ENCODE assay signal across 22 mouse cellular contexts in genomic region chr6:36904911-36905310, GRCm38 (mm10).
A peak's percentile ranks its signal among the peaks of the same experiment; 100 is the strongest.
DNase-seq lines count a peak whose midpoint lies in the region; ATAC-seq and TF ChIP-seq lines count a peak whose summit lies in the region.
"Had no signal": no experiment of that assay in that cellular context is flagged by ENCODE, and none has a peak within 500 bp of the region (broad histone marks: within the 10 kb centered on the region; RNA-seq: fewer than 3 reads in every experiment).

No protein-coding gene starts in this region.

- 0 out of 2 replicates have a peak, but pooled peaks have one; percentile 6 for ATAC-seq in frontal cortex, adult (ENCODE audit: low TSS enrichment)
- ATAC-seq in heart, embryonic 16.5 days (replicated peaks; ENCODE audit: extremely low read depth, insufficient read depth, low FRiP score): 0 out of 2 replicates have a peak, but pooled peaks have one; percentile 37
- no peak for ATAC-seq in heart, embryonic 11.5 days (replicated peaks; ENCODE audit: insufficient number of reproducible peaks, low FRiP score, low TSS enrichment)
- ATAC-seq: activated CD4-positive, CD25-positive, alpha-beta regulatory T cell, adult 4 months; forebrain, embryonic 14.5 days; intestine, embryonic 15.5 days; Patski had no signal

- H3K4me2 ChIP-seq in heart, embryonic 16.5 days (ENCODE audit: low read depth, low read length): no peak overlapping the region
- H3K4me2 ChIP-seq in heart, embryonic 11.5 days: no peak overlapping the region
- H3K4me2 ChIP-seq: intestine, embryonic 15.5 days had no signal

- H3K4me1 ChIP-seq in heart, embryonic 16.5 days (ENCODE audit: control insufficient read depth, insufficient read depth, low read length): peaks cover 6% of the 10 kb centered on the region; the same call in 1 of the 2 replicates
- peaks cover 4% of the 10 kb centered on the region; the same call in 1 of the 2 replicates for H3K4me1 ChIP-seq in heart, embryonic 11.5 days (ENCODE audit: control insufficient read depth, insufficient read depth, low read length)

- H3K9me3 ChIP-seq in heart, embryonic 16.5 days (replicated peaks; ENCODE audit: control insufficient read depth, low read length): no peaks in the 10 kb centered on the region
- no peaks in the 10 kb centered on the region for H3K9me3 ChIP-seq in heart, embryonic 11.5 days (replicated peaks; ENCODE audit: control insufficient read depth, low read length)
- H3K9me3 ChIP-seq: forebrain, embryonic 10.5 days; intestine, embryonic 15.5 days had no signal

- no peaks in the 10 kb centered on the region for H3K27me3 ChIP-seq in heart, embryonic 16.5 days (ENCODE audit: control insufficient read depth, insufficient read depth, low read length)
- H3K27me3 ChIP-seq in heart, embryonic 11.5 days (ENCODE audit: control insufficient read depth, insufficient read depth, low read length): no peaks in the 10 kb centered on the region
- H3K27me3 ChIP-seq: CH12.LX; intestine, embryonic 15.5 days had no signal

- no peak overlapping the region for H3K9ac ChIP-seq in heart, embryonic 16.5 days (ENCODE audit: low read length)
- no peak overlapping the region for H3K9ac ChIP-seq in heart, embryonic 11.5 days (ENCODE audit: low read depth, low read length)
- H3K9ac ChIP-seq: intestine, embryonic 15.5 days had no signal

- H3K4me3 ChIP-seq in heart, embryonic 16.5 days (ENCODE audit: low read length): no peak overlapping the region
- H3K4me3 ChIP-seq in heart, embryonic 11.5 days (ENCODE audit: low read depth, low read length): no peak overlapping the region
- no peak overlapping the region for H3K4me3 ChIP-seq in layer of hippocampus, adult 2 months
- H3K4me3 ChIP-seq: erythroblast, embryonic 14.5 days; forebrain, embryonic 10.5 days; intestine, embryonic 15.5 days had no signal

- H3K27ac ChIP-seq in heart, embryonic 16.5 days (ENCODE audit: low read length): 0 out of 2 replicates have a peak overlapping the region, but pooled peaks have one; percentile 9
- H3K27ac ChIP-seq in heart, embryonic 11.5 days (ENCODE audit: low read depth, low read length): no peak overlapping the region
- H3K27ac ChIP-seq in layer of hippocampus, adult 2 months: peak overlapping the region; percentile 87
- H3K27ac ChIP-seq: forebrain, embryonic 10.5 days; intestine, embryonic 15.5 days had no signal

- 68% methylated on average over 5 of the region's 5 CpGs for WGBS in heart, embryonic 16.5 days
- WGBS in heart, embryonic 11.5 days (ENCODE audit: insufficient replicate concordance): 75% methylated on average over 5 of the region's 5 CpGs

- no peak for DNase-seq in frontal cortex, postnatal 10 days (ENCODE audit: low spot score in 2 of 2)
- DNase-seq in layer of hippocampus, adult 2 months (ENCODE audit: low spot score in 2 of 2): no peak
- DNase-seq in layer of hippocampus, adult 18-20 months (ENCODE audit: low spot score in 2 of 2): no peak
- DNase-seq in testis, postnatal 14 days (ENCODE audit: low spot score): peak; percentile 7
- DNase-seq in testis, postnatal 10 days (ENCODE audit: low spot score): no peak
- DNase-seq: adrenal gland, postnatal 14 days; cerebellum, adult 11-12 months; cerebellum, adult 9-10 months; cerebellum, postnatal 25 days; gastrocnemius, postnatal 10 days; heart, postnatal 14 days; kidney, adult 18-20 months had no signal

- no peak for TF ChIP-seq CTCF in layer of hippocampus, adult 2 months (conservative IDR thresholded peaks at IDR 0.05)

- no peaks in the 10 kb centered on the region for H3K36me3 ChIP-seq in heart, embryonic 16.5 days (ENCODE audit: control insufficient read depth, insufficient read depth)
- no peaks in the 10 kb centered on the region for H3K36me3 ChIP-seq in heart, embryonic 11.5 days (ENCODE audit: control insufficient read depth, insufficient read depth, low read length)
- H3K36me3 ChIP-seq: forebrain, embryonic 10.5 days; intestine, embryonic 15.5 days had no signal
